Mouse (Mus musculus): Measurements from ENCODE around the gene Slc9a6. TPM values are rescaled to one million over a fixed set of nuclear protein-coding genes. Genes with fewer than 3 reads are reported as not detected.

The Slc9a6 gene
- 95.4 TPM for polyA plus RNA-seq (2015; fragmentation: Illumina TruSeq; extraction: RNeasy Lipid Tissue Mini Kit (QIAGEN cat#74804); ENCODE audit: low read depth, low replicate concordance)

GRCm38 (mm10) chrX:56609623-56610317 lies at the start of gene Slc9a6:
TSS of gene Slc9a6 (plus strand) at chrX:56609757.

GRCm38 (mm10) chrX:56597887-56598640 lies 11.5 kb upstream of the Slc9a6 start, which contains the start of gene Mmgt1:
TSS of gene Mmgt1 (minus strand) at chrX:56598069.

Other genes with a start within 250 kb of the Slc9a6 start
- 23.6 TPM for gene Smim10l2a, start 235.2 kb upstream of the Slc9a6 start, polyA plus RNA-seq (2015; fragmentation: Illumina TruSeq; extraction: RNeasy Lipid Tissue Mini Kit (QIAGEN cat#74804); ENCODE audit: low read depth, low replicate concordance)
- not detected for gene Gm2174, start 161.8 kb upstream of the Slc9a6 start, polyA plus RNA-seq (2015; fragmentation: Illumina TruSeq; extraction: RNeasy Lipid Tissue Mini Kit (QIAGEN cat#74804); ENCODE audit: low read depth, low replicate concordance)
- 37.9 TPM for gene Ints6l, start 154.9 kb upstream of the Slc9a6 start, polyA plus RNA-seq (2015; fragmentation: Illumina TruSeq; extraction: RNeasy Lipid Tissue Mini Kit (QIAGEN cat#74804); ENCODE audit: low read depth, low replicate concordance)
- not detected for gene Gm10477, start 85.0 kb upstream of the Slc9a6 start, polyA plus RNA-seq (2015; fragmentation: Illumina TruSeq; extraction: RNeasy Lipid Tissue Mini Kit (QIAGEN cat#74804); ENCODE audit: low read depth, low replicate concordance)
- not detected for gene Gm648, start 60.2 kb upstream of the Slc9a6 start, polyA plus RNA-seq (2015; fragmentation: Illumina TruSeq; extraction: RNeasy Lipid Tissue Mini Kit (QIAGEN cat#74804); ENCODE audit: low read depth, low replicate concordance)
- gene Mmgt1, start 11.7 kb upstream of the Slc9a6 start, polyA plus RNA-seq (2015; fragmentation: Illumina TruSeq; extraction: RNeasy Lipid Tissue Mini Kit (QIAGEN cat#74804); ENCODE audit: low read depth, low replicate concordance): 31.6 TPM
- 95.3 TPM for gene Fhl1, start 122.0 kb downstream of the Slc9a6 start, polyA plus RNA-seq (2015; fragmentation: Illumina TruSeq; extraction: RNeasy Lipid Tissue Mini Kit (QIAGEN cat#74804); ENCODE audit: low read depth, low replicate concordance)
- not detected for gene Map7d3, start 212.6 kb downstream of the Slc9a6 start, polyA plus RNA-seq (2015; fragmentation: Illumina TruSeq; extraction: RNeasy Lipid Tissue Mini Kit (QIAGEN cat#74804); ENCODE audit: low read depth, low replicate concordance)